8 mouse cellular contexts compared by ENCODE assay signal in genomic region chr2:25402972-25403601, GRCm38 (mm10). TPM values are rescaled to one million over a fixed set of nuclear protein-coding genes. Genes with fewer than 3 reads are reported as not detected.
A peak's percentile ranks its signal among the peaks of the same experiment; 100 is the strongest.
DNase-seq lines count a peak whose midpoint lies in the region; ATAC-seq and TF ChIP-seq lines count a peak whose summit lies in the region.

No protein-coding gene starts in this region.

- no peak for TF ChIP-seq CTCF in bone marrow macrophage, adult 2 months (IDR thresholded peaks at IDR 0.05; ENCODE audit: low read depth, low read length)

- H3K4me2 ChIP-seq in forebrain, embryonic 13.5 days = peak overlapping the region; percentile 76
- peak overlapping the region; percentile 66 for H3K4me2 ChIP-seq in liver, embryonic 11.5 days
- H3K4me2 ChIP-seq in neural tube, embryonic 12.5 days (replicated peaks) = peak overlapping the region; percentile 76

- no peak overlapping the region for H3K27ac ChIP-seq in bone marrow macrophage, adult 2 months (ENCODE audit: insufficient read depth, low read depth, low read length)
- H3K27ac ChIP-seq in forebrain, embryonic 13.5 days = peak overlapping the region; percentile 94
- H3K27ac ChIP-seq in liver, embryonic 11.5 days (ENCODE audit: low read depth, low read length) = no peak overlapping the region
- H3K27ac ChIP-seq in neural tube, embryonic 12.5 days = peak overlapping the region; percentile 60

- H3K4me1 ChIP-seq in bone marrow macrophage, adult 2 months (ENCODE audit: control insufficient read depth, insufficient read depth, low read length) = no peaks in the 10 kb centered on the region; the same call in 1 of the 2 replicates
- H3K4me1 ChIP-seq in forebrain, embryonic 13.5 days = peaks cover 34% of the 10 kb centered on the region
- no peaks in the 10 kb centered on the region for H3K4me1 ChIP-seq in liver, embryonic 11.5 days (replicated peaks; ENCODE audit: control insufficient read depth, insufficient read depth, low read length)
- H3K4me1 ChIP-seq in neural tube, embryonic 12.5 days = peaks cover 29% of the 10 kb centered on the region

- H3K27me3 ChIP-seq in forebrain, embryonic 13.5 days = peaks cover 34% of the 10 kb centered on the region
- H3K27me3 ChIP-seq in liver, embryonic 11.5 days (replicated peaks; ENCODE audit: control insufficient read depth, insufficient read depth, low read length) = peaks cover 72% of the 10 kb centered on the region
- H3K27me3 ChIP-seq in neural tube, embryonic 12.5 days (replicated peaks) = peaks cover 33% of the 10 kb centered on the region

- peak; percentile 74 for DNase-seq in 3T3-L1 (ENCODE audit: low read depth, low spot score)
- DNase-seq in heart, postnatal 10 days = peak; percentile 73 to 76
- peak; percentile 76 to 80 for DNase-seq in kidney, postnatal 36 days
- DNase-seq in liver, embryonic 11.5 days (ENCODE audit: low spot score) = no peak
- DNase-seq in thymus, postnatal 25 days = peak; percentile 35

- TF ChIP-seq POLR2A in bone marrow macrophage, adult 2 months (IDR thresholded peaks at IDR 0.05; ENCODE audit: borderline replicate concordance, low read depth, low read length) = no peak

- no peaks in the 10 kb centered on the region for H3K9me3 ChIP-seq in forebrain, embryonic 13.5 days (replicated peaks)
- no peaks in the 10 kb centered on the region for H3K9me3 ChIP-seq in liver, embryonic 11.5 days (ENCODE audit: control insufficient read depth, low read length)
- H3K9me3 ChIP-seq in neural tube, embryonic 12.5 days = no peaks in the 10 kb centered on the region

- intact Hi-C loops in heart, postnatal 10 days (cut with DNase I) = loop anchor here (5.0 kb wide), 1 partner anchor 36 kb away; the partner anchor contains the start of gene Uap1l1

- ATAC-seq in forebrain, embryonic 13.5 days = peak; percentile 84
- ATAC-seq in liver, embryonic 11.5 days (replicated peaks; ENCODE audit: low FRiP score) = no peak
- peak; percentile 77 for ATAC-seq in neural tube, embryonic 12.5 days (ENCODE audit: low FRiP score, low read depth)

- peak overlapping the region; percentile 99 for H3K9ac ChIP-seq in forebrain, embryonic 13.5 days
- peak overlapping the region; percentile 26; the same call in 1 of the 2 replicates for H3K9ac ChIP-seq in liver, embryonic 11.5 days (ENCODE audit: low read depth, low read length)
- peak overlapping the region; percentile 98 for H3K9ac ChIP-seq in neural tube, embryonic 12.5 days

- under 1% methylated on average over 53 of the region's 54 CpGs for WGBS in forebrain, embryonic 13.5 days
- 2% methylated on average over 54 of the region's 54 CpGs for WGBS in liver, embryonic 11.5 days
- whole genome bisulfite sequencing in neural tube, embryonic 12.5 days = under 1% methylated on average over 54 of the region's 54 CpGs

- peaks cover 22% of the 10 kb centered on the region for H3K36me3 ChIP-seq in forebrain, embryonic 13.5 days (ENCODE audit: poor library complexity, severe bottlenecking)
- no peaks in the 10 kb centered on the region for H3K36me3 ChIP-seq in liver, embryonic 11.5 days (ENCODE audit: control insufficient read depth, insufficient read depth, low read length)
- H3K36me3 ChIP-seq in neural tube, embryonic 12.5 days = peaks cover 13% of the 10 kb centered on the region

- H3K4me3 ChIP-seq in bone marrow macrophage, adult 2 months (ENCODE audit: insufficient read depth, low read length) = peak overlapping the region; percentile 61
- H3K4me3 ChIP-seq in forebrain, embryonic 13.5 days = peak overlapping the region; percentile 98
- peak overlapping the region; percentile 53 for H3K4me3 ChIP-seq in liver, embryonic 11.5 days (ENCODE audit: low read depth, low read length)
- H3K4me3 ChIP-seq in neural tube, embryonic 12.5 days = peak overlapping the region; percentile 89

RNA-seq across cellular contexts. Expression of gene Npdc1, which starts 3.9 kb away (rescaled TPM):
- 5.0 and 6.6 TPM in 2 replicates for polyA plus RNA-seq in bone marrow macrophage, adult 2 months (2012; ENCODE audit: insufficient read depth, insufficient read length, missing spikeins)
- polyA plus RNA-seq in forebrain, embryonic 13.5 days (2015; fragmentation: Nextera tagmentation; extraction: Ambion mirVana) = 287 and 315 TPM in 2 replicates
- 10 to 100 TPM; 37.9 to 39.7 TPM for total RNA-seq in heart, postnatal 10 days (2021)
- polyA plus RNA-seq in liver, embryonic 11.5 days (2014; fragmentation: Nextera tagmentation; extraction: Ambion mirVana) = 7.0 and 8.1 TPM in 2 replicates
- polyA plus RNA-seq in neural tube, embryonic 12.5 days (2016; fragmentation: Nextera tagmentation; extraction: Ambion mirVana) = 241 and 266 TPM in 2 replicates

RNA-seq across cellular contexts. Expression of gene Entpd2, which starts 7.4 kb away (rescaled TPM):
- polyA plus RNA-seq in bone marrow macrophage, adult 2 months (2012; ENCODE audit: insufficient read depth, insufficient read length, missing spikeins) = not detected in 2 replicates
- polyA plus RNA-seq in forebrain, embryonic 13.5 days (2015; fragmentation: Nextera tagmentation; extraction: Ambion mirVana) = 0.68 and 0.98 TPM in 2 replicates
- total RNA-seq in heart, postnatal 10 days (2021) = 10 to 100 TPM; 14.9 to 17.2 TPM
- polyA plus RNA-seq in liver, embryonic 11.5 days (2014; fragmentation: Nextera tagmentation; extraction: Ambion mirVana) = 0.25 and 0.45 TPM in 2 replicates
- 0.75 and 1.5 TPM in 2 replicates for polyA plus RNA-seq in neural tube, embryonic 12.5 days (2016; fragmentation: Nextera tagmentation; extraction: Ambion mirVana)

RNA-seq across cellular contexts. Expression of gene Fut7, which starts 20.0 kb away (rescaled TPM):
- 9.5 and 9.6 TPM in 2 replicates for polyA plus RNA-seq in bone marrow macrophage, adult 2 months (2012; ENCODE audit: insufficient read depth, insufficient read length, missing spikeins)
- polyA plus RNA-seq in forebrain, embryonic 13.5 days (2015; fragmentation: Nextera tagmentation; extraction: Ambion mirVana) = 0.08 TPM in 1 of 2 replicates, not detected in the other
- total RNA-seq in heart, postnatal 10 days (2021) = under 1 TPM in 1 of 2 experiments, not detected in 1; 0.12 TPM
- polyA plus RNA-seq in liver, embryonic 11.5 days (2014; fragmentation: Nextera tagmentation; extraction: Ambion mirVana) = 0.09 TPM in 1 of 2 replicates, not detected in the other
- polyA plus RNA-seq in neural tube, embryonic 12.5 days (2016; fragmentation: Nextera tagmentation; extraction: Ambion mirVana) = 0.09 and 0.29 TPM in 2 replicates

RNA-seq across cellular contexts. Expression of gene Abca2, which starts 25.4 kb away (rescaled TPM):
- polyA plus RNA-seq in bone marrow macrophage, adult 2 months (2012; ENCODE audit: insufficient read depth, insufficient read length, missing spikeins) = 14.9 and 16.4 TPM in 2 replicates
- polyA plus RNA-seq in forebrain, embryonic 13.5 days (2015; fragmentation: Nextera tagmentation; extraction: Ambion mirVana) = 5.7 and 8.2 TPM in 2 replicates
- 10 to 100 TPM; 21.2 to 21.9 TPM for total RNA-seq in heart, postnatal 10 days (2021)
- polyA plus RNA-seq in liver, embryonic 11.5 days (2014; fragmentation: Nextera tagmentation; extraction: Ambion mirVana) = 3.9 and 4.5 TPM in 2 replicates
- 10.0 and 10.2 TPM in 2 replicates for polyA plus RNA-seq in neural tube, embryonic 12.5 days (2016; fragmentation: Nextera tagmentation; extraction: Ambion mirVana)

RNA-seq across cellular contexts. Expression of gene Sapcd2, which starts 31.0 kb away (rescaled TPM):
- polyA plus RNA-seq in bone marrow macrophage, adult 2 months (2012; ENCODE audit: insufficient read depth, insufficient read length, missing spikeins) = 7.2 and 8.0 TPM in 2 replicates
- polyA plus RNA-seq in forebrain, embryonic 13.5 days (2015; fragmentation: Nextera tagmentation; extraction: Ambion mirVana) = 49.4 and 62.3 TPM in 2 replicates
- 1 to 10 TPM; 2.8 to 4.7 TPM for total RNA-seq in heart, postnatal 10 days (2021)
- polyA plus RNA-seq in liver, embryonic 11.5 days (2014; fragmentation: Nextera tagmentation; extraction: Ambion mirVana) = 45.3 and 51.0 TPM in 2 replicates
- polyA plus RNA-seq in neural tube, embryonic 12.5 days (2016; fragmentation: Nextera tagmentation; extraction: Ambion mirVana) = 38.1 and 39.5 TPM in 2 replicates

Comparison
In these comparisons a context has a peak if more than half of its experiments do, and no peak if none do; other contexts are left out.
1. H3K27ac ChIP-seq: peak in forebrain, embryonic 13.5 days (single experiment) and neural tube, embryonic 12.5 days (single experiment); none in bone marrow macrophage, adult 2 months (single experiment) and liver, embryonic 11.5 days (single experiment).
2. H3K9ac ChIP-seq: peak in every context shown above with its lines; median percentile 99 in forebrain, embryonic 13.5 days; 98 in neural tube, embryonic 12.5 days; 26 in liver, embryonic 11.5 days.
3. RNA of gene Npdc1, which starts 3.9 kb away (polyA plus RNA-seq): 287 to 315 TPM in forebrain, embryonic 13.5 days and 241 to 266 TPM in neural tube, embryonic 12.5 days; 7.0 to 8.1 TPM in liver, embryonic 11.5 days and 5.0 to 6.6 TPM in bone marrow macrophage, adult 2 months; every median in the first group is over 10 times any median in the second.
4. Peak in every context shown above with its lines, with median percentiles within 50 percentile points of each other: H3K4me3 ChIP-seq and H3K4me2 ChIP-seq.